Mouse (Mus musculus) neutrophil, adult 5-6 weeks (primary cell): ENCODE data around the gene Aoah. TPM values are rescaled to one million over a fixed set of nuclear protein-coding genes. Genes with fewer than 3 reads are reported as not detected.

Source experiments
- ATAC-seq: fragments of 151-379, 151-347 bp; 2 replicates; pipeline ENCODE4 v1.8.0; 2017; ENCODE audit warnings: mild to moderate bottlenecking, moderate TSS enrichment; ENCODE audit not compliant: insufficient number of reproducible peaks, poor library complexity, low FRiP score, severe bottlenecking; ENCODE audit errors: extremely low read depth
- total RNA-seq: library from RNA; stranded (forward); fragments of 200-1000 nt; gene quantifications from 2 replicates; pipeline ENCODE4 v1.2.3, GENCODE M21; 2017

Gene Aoah
- total RNA-seq, 1 experiment from 2014 or later = 4.5 TPM

DNA sequence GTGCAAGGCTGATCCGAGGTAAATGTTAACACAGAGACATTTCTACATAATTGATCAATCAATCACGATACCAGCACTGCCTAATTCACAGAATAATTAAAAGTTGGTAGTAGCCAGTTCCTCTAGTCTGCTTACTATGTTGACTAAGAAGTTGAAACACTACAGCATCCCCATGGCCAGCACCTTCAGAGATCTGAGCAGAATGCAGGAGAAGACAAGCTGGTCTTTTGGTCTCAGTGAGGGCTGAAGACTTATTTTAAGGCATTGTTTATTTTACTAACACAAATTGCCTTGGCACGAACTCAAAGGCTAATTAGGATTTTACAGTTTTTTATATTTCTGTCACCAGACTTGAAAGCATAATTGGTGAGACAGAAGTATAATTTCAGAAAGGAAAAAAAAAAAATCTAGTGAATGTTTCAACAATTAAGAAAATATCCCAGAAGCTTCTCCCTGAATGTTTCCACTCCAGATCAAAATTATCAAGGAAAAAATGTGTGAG, 107.8 kb downstream of the Aoah start:
- ATAC-seq = no peak

DNA sequence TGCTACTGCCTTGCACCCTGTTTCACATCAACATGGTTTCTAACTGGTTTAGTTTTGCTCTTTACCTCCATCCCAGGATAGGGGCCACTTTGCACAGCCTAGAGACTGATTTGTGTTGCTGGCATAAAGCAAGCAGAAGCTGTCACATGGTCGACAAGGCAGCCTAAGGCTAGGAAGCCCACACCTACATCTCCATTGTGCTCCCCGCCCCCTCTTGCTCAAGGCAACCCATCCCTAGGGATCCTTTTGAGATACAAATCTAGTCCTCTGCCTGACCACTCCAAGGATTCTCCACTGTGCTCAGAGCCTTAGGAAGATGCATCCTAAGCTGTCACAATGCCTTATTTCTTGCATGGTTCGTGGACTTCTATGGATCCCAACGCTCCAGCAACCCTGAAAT, 110.2 kb downstream of the Aoah start:
- no peak for ATAC-seq

DNA sequence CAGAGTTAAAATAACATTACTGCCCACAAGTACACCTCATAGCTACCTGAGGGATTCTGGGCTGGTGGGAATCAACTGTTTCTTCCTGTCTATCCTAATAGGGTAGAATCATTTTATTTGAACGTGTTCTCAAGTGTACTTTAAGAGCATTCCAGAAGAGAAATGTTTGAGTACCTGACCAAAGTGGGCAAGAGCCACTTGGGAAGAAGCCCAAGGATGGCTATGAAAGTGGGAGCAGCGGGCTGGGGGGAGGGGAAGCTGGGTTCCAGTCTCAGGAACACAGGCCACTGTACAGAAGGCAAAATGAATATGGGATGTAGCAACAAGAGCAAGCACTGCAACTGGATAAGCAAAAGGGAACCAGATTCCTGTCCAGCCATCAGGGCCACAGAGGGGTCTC, 111.3 kb downstream of the Aoah start:
- no peak for ATAC-seq

DNA sequence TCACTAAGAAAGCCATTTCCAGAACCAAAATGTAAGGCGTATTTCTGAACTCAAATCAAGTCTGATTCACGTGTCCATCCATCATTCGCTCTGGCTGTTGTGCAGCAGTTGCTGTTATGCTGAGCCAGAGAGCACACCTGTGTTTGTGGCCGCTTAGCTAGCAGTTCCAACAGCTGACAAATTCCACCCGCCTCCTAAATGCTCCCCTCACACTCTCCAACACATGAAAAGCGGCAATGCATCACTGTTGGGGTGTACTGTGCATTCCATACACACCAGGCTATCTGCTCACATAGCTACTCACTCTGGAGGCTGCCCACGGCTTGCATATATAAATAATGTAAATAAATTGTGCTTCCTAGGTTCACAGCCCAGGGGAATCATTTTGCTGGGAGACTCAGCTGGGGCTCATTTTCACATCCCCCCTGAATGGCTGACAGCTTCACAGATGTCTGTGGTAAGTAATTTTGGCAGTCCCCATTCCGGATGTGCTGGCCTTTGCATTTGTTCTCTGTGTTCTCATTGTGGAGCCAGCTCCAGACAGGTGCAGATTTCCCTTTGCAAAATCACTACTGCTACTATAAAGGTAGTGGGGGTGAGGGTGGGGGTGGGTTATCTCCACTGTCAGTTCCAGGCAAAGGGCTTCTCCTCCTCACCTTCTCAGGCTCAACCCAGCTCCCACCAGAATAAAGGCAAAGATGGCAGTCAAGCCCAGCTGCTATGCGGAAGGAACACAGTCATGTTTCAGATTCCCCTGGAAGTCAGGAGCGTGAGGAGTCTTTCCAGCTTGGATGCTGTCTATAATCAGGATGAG, 123.0 kb downstream of the Aoah start:
- ATAC-seq = no peak

DNA sequence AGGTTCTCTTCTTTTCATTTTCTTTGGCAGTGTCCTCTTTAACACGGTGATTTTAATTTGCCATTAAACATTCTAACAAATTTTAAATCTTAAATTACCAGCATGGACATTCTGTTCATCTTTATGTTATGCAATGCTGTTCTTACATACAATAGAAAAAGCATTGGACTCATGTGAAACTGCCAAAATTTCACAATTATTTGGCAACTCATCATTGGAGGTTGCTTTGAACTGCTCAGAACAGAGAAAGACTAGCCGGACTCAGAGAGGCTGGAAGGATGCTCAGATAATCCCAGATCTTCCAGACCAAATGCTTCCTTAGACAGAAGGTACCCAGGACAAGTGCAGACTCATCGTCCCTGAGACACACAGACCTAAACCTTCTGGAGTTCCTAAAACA, 126.5 kb downstream of the Aoah start:
- no peak for ATAC-seq

DNA sequence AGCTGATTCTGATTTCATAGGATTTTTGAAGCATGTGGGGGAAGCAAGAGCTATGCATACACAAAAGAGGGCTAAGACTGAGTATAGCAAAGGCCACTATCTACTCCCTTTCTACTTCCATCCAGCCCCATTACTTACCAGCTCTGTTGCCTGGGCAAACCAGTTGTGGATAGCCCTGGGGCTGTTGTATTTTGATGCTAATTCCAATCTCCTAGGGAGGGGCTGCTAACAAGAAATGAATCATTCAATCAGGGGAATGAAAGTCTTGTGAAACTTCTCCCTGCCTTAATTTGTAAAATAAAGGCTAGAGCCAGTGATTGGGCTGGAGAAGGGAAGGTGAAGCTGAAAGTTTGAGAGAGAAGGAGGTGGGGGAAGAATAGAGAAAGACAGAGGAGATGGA, 142.1 kb downstream of the Aoah start:
- no peak for ATAC-seq

DNA sequence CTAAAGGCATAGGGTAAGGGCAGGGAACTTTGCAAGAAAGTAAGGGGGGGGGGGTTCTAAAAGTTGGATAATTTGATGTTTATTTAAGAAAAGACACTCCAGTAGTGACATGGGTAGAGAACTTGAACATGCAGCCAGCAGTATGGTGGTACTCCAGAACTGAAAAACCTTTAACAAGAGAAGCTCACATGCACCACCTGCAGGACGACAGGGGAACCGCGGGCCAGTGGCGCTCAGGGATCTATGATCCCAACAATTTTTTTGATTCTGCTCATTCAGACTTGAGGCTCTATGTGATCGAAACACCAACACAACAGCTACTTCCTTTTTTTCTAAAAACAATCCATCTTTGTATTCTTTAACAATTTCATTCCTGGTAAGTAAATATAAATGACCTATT, 143.5 kb downstream of the Aoah start:
- no peak for ATAC-seq

DNA sequence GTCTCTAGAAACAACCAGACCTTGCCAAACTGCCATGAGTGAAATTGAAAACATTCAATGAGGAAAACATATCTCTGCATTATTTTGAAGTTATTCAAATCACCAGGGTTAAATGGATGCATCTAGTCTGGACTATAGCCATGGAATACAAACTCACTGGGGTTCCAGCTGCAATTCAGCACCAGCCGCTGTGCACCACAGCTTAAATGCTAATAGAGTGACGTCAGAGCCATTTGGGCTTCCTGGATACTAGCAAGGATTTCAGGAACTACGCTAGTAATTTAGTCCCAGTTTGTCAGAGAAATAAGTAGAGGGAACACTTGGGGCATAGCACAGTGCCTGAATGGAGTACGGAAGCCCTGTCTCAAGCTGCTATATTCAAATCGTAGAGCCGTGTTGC, 145.2 kb downstream of the Aoah start:
- ATAC-seq = no peak

DNA sequence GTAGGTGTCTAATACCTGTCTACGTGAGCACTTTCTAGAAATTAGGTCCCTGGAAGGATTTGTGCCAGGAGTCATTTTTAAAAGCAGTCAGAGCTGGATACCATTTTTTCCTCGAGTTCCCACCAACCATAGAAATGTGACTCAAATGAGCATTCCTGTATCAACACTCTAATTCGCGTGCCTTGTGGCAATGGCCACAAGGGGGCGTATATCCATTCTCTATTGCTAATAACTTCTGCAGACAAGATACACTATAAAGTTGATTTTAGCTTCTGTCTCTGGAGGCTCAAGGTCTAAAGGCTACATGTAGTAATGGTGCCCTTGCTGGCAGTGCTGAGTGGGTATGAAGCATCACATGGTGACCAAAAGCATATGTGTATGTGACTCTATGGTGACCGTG, 146.5 kb downstream of the Aoah start:
- no peak for ATAC-seq

DNA sequence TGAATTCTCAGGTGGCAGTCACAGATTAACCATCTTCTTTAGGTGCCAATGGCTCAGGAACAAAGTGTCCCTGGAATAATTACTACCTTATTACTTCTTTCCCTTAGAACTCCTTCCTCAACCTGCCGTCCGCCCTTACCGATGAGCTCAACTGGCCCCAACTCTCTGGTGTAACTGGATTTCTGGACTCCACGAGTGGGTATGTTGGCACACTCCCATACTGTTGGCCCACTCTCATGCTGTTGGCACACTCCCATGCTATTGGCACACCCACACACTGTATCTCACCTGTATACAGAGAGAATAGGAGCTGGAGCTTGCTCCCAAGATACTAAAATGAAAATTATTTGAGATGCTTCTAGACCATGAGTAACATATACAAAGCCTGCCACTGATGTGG, 147.8 kb downstream of the Aoah start:
- no peak for ATAC-seq

DNA sequence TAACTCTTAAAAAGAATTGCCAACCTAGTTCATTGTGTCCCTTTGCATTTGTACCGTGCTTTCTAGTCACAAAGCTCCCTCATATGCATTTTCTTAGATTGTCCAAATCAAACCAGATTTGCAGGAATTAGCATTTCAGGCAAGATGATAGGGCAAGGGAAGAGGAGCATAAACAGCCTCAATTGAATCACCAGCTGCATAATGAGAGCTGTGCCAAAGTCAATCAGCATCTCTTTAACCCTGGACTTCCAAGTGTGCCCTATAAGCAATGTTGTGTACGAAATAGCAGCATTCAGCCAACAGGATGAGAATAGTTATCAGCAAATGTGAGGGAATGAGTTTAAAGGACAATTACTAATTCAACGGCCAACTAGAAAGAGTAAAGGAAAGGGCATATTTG, 169.2 kb downstream of the Aoah start:
- no peak for ATAC-seq

DNA sequence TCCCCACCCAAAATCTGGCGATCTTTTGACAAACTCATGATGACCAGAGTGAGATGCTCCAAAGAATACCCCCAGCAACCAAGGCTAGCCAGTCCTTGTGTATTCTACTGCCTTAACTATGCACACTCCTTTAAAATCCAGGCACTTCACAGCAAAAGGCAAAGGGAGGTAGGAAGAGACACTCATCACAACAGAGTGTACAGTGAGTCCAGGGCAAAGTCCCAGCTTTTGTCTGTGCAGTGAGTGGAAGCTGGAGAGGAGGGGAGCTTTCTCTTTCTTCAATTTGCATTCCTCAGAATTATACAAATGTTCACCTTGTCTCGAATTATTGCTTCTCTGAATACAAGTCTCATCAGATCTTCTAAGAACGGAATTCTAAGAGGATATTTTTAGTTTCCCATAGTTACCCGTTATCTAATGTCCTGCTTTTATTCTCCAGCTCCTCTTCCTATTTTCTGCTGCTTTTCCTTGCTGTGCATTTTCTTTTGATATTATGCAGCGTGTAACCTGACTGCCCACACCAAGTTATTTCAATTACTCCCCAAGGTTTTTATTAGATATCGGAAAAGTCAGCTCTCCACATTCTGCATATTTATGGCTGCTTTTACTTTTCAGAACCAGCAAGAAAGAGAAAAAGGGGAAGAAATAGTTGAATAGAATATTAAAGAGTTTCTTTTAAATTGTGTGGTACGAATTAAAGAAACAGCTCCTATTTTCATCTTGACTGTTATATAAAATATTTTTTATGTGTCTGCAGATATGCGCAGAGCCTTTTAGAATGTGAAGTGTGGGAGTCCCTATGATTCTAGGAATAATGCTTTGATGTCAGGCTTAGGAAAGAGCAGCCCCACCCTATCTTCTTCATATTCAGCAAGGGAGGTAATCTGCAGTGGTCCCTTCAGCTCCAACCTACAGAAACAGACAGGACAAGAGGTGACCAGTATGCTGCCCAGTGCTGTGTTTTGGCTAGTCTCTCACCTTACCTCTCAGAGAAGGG, 187.6 kb downstream of the Aoah start:
- no peak for ATAC-seq

DNA sequence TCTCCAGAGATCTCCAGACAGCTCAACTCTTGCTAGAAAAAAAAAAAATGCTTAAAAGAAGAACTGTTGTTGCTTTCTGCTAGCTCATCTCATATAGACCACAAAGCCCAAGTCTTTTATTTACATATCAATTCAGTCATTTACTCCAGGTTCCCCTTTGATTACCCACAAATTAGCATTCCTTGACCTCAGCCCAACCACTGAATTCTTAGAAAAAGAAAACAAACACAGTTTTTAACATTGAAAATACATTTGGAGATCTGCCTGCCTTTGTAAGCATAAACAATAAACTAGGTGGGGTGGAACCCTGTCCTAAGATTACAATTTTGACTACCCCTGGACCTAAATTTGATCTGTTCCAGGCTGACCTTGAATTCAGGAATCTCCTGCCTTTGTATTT, 191.6 kb downstream of the Aoah start:
- no peak for ATAC-seq

DNA sequence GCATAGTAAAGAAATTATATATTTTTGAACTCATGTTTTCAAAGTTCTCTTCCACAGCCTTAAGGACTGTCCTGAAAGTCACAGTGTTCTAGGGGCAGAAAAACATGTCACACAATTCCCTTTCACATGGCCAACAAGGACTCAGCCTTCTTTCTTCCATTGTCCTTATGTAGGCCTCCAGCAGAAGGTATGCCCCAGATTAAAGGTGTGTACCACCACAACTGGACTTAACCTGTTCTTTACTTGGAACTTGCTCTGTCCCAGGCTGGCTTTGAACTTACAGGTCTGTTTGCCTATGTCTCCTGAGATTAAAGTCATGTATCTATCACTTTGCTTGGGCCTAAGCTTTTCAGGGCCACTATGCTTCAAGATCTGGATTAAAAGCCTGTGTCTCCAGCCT, 192.0 kb downstream of the Aoah start:
- no peak for ATAC-seq

DNA sequence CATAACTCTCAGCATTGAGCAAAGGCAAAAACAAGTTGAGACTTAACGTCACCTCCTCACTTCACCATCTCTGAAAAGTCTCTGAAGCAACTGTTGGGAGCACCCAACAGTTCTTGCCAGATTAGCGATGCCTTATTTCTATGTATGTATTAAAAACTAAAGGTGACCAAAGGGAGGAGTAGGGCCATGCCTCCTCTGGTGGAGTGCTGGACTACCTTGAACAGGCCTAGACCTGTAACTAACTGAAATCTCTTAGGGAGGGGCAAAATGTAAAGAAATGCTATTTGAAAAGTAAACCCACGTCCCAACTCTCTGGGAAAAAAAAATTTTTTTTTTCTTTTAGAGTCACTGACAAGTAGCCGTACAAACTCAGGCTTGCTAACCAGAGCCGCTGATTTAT, 211.3 kb downstream of the Aoah start:
- no peak for ATAC-seq

DNA sequence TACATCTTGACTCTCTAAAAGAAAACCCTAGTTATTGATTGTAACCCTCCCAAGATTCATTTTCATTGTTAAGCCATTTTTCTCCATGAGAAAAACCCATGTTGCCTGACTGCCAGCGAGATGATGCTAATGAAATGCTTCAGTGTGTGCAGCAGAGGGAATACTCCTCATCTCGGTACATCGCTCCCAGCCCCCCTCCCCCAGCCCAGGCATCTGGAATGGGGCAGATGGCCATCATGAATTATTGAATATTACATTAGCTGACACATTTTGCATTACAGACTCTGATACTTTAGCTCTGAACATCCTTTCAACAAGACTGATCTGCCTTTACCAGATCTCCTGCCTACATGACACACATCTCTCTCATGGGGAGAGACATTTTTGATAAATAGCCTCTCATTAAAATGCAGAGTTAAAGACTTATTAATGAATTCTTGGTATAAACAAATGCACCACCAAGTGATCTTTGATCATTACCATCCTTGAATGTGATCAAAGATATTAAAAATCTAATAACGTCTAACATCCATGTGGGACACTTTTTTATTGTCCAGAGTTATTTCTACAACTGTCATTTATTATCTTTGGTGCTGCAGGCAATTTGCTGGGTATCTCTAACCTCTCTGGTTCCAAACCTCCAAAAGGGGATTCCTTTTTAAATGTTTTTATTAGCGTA, 211.9 kb downstream of the Aoah start:
- no peak for ATAC-seq

DNA sequence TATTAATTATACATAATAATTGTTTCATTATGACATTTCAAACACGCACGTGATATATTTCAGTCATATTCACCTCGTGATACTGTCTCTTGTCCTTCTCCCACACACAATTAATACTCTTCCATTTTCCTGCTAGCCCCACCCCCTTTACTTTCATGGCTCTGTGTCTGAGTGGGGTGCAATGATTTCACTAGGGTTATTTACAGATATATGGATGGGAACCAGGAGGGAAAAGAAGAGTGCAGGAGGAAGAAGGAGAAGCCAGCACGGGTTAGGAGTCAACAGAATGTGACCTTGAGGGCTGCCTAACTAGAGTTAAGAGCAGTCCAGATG, 212.4 kb downstream of the Aoah start:
- ATAC-seq = no peak

DNA sequence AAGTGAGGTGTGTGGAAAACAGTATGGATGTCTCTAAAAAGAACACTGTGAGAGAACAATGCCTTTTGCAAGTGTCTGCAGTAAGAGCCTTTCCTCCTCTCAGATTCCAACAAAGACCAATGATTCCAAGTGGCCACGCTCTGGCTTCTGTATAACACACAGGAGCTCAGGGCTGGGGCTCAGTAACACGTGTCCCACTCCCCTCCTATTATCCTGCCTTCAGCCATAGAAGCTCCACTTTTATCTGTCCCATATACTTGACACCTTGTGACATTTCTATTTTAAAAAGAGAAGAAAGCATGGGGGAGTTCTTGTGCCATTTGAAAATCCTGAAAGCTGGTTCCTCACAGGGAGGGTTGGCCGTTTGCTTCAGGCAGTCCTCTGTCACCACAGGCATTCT, 219.7 kb downstream of the Aoah start:
- ATAC-seq = no peak

DNA sequence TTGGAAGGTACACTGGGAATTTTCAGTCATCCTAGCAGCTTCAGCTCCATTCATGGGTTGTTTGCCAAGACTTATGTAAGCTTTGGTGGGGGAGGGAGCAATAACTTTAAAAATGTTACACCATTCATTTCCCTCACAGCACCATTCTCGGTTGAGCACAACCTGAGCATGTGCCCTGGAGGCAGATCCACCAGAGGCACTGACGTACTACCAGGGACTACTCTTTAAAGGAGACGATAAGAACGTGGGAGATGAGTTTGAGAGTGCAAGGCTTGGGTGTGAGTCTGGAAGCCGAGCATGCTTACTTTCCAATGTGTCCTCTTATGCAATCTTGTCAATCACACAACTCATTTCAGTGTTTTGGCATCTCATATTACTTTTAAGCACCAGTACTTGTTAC, 230.9 kb downstream of the Aoah start:
- ATAC-seq = no peak

DNA sequence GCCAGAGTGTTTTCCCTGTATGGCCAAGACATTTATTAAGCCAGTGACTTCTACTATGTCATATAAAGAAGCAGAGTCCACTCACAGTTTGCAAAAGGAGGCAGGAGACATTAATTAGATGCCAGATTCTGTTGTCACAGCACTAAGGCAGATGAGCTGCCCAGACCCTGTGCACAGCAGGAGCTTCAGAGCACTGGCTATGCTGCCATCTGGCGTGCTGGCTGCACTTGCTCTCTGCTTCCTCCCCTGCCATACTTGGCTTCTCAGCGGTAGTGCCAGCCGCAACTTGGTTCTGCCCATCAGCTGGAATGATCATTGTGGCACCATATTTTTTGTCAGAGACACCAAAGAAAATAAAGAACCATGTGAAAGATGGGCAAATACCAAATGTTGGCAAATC, 239.3 kb downstream of the Aoah start:
- ATAC-seq = no peak
